Mouse (Mus musculus) liver, embryonic 14.5 days (tissue): ENCODE measurements at regions not wholly inside any gene's neighbourhood (a gene's known extent, or its start where the extent isn't known, plus 50 kb on each side); places are given as distances from the start of the nearest gene placed in this dataset.
A peak's percentile ranks its signal among the peaks of the same experiment; 100 is the strongest.

ENCODE experiments used
- ATAC-seq: fragments of 200-750 bp; cut with Nextera tagmentation; 2 replicates; pipeline ENCODE4 v1.8.0; 2017; ENCODE audit warnings: moderate number of reproducible peaks, mild to moderate bottlenecking, moderate library complexity; ENCODE audit not compliant: insufficient read depth
- DNase-seq, 3 experiments: peaks; one replicate each; pipeline ENCODE4 v3.0.0-alpha.2; 2012 to 2013; ENCODE audit warnings: low read depth in 3 of 3, low spot score in 3 of 3
- H3K27ac ChIP-seq: fragments of 300-500 bp; sonication (generic); 2 replicates; pipeline ENCODE4 v1.5.1; 2014; ENCODE audit warnings: moderate library complexity, mild to moderate bottlenecking, control low read depth, inconsistent platforms
- H3K27me3 ChIP-seq: fragments of 300-500 bp; sonication (generic); 2 replicates; pipeline ENCODE4 v1.6.1; 2014; ENCODE audit warnings: mild to moderate bottlenecking, low read length, moderate library complexity; ENCODE audit not compliant: control insufficient read depth, insufficient read depth
- H3K36me3 ChIP-seq: fragments of 300-500 bp; sonication (generic); replicated peaks from 2 replicates; pipeline ENCODE4 v1.6.1; 2014; ENCODE audit warnings: low read depth; ENCODE audit not compliant: control insufficient read depth, insufficient read depth
- H3K4me1 ChIP-seq, 2 experiments: fragments of 200-500 bp in 1 of 2; fragments of 300-500 bp in 1 of 2; sonication (generic) in 1 of 2; replicated peaks; 2 replicates each; pipeline ENCODE4 v1.6.1; 2012 to 2014; ENCODE audit warnings: antibody characterized with exemption in 1 of 2, inconsistent platforms in 1 of 2, low read length in 1 of 2; ENCODE audit not compliant: control insufficient read depth in 2 of 2, insufficient read depth in 2 of 2
- H3K4me2 ChIP-seq: fragments of 300-500 bp; sonication (generic); 2 replicates; pipeline ENCODE4 v1.6.1; 2014; ENCODE audit warnings: low read depth, mild to moderate bottlenecking, control low read depth, moderate library complexity
- H3K4me3 ChIP-seq, 2 experiments: fragments of 200-500 bp in 1 of 2; fragments of 300-500 bp in 1 of 2; sonication (generic) in 1 of 2; 2 replicates each; pipeline ENCODE4 v1.5.1; 2012 to 2014; ENCODE audit warnings: low read depth in 2 of 2, low read length in 2 of 2, mild to moderate bottlenecking in 2 of 2, control low read depth in 1 of 2, inconsistent platforms in 1 of 2, moderate library complexity in 1 of 2; ENCODE audit not compliant: insufficient read depth in 1 of 2
- H3K9ac ChIP-seq: fragments of 300-500 bp; sonication (generic); replicated peaks from 2 replicates; pipeline ENCODE4 v1.6.1; 2014; ENCODE audit warnings: mild to moderate bottlenecking, control low read depth, moderate library complexity
- H3K9me3 ChIP-seq: fragments of 300-500 bp; sonication (generic); 2 replicates; pipeline ENCODE4 v1.6.1; 2016; ENCODE audit warnings: low read length, mixed read lengths; ENCODE audit not compliant: control insufficient read depth
- CTCF ChIP-seq: IDR thresholded peaks from 2 replicates; pipeline ENCODE4 v1.5.1; 2016; ENCODE audit warnings: antibody characterized with exemption, low read depth, control low read depth
- EP300 ChIP-seq: IDR thresholded peaks from 2 replicates; pipeline ENCODE4 v1.6.1; 2016; ENCODE audit warnings: antibody characterized with exemption, low read depth
- WGBS: fragments of 180-500 bp; shearing (Covaris S2); extraction: QIAGEN DNeasy Blood & Tissue Kit; methylation state at CpG from one replicate; pipeline ENCODE4 v1.1.7; 2014; ENCODE audit not compliant: insufficient replicate concordance; 5-methylcytosine and 5-hydroxymethylcytosine counted together

DNA sequence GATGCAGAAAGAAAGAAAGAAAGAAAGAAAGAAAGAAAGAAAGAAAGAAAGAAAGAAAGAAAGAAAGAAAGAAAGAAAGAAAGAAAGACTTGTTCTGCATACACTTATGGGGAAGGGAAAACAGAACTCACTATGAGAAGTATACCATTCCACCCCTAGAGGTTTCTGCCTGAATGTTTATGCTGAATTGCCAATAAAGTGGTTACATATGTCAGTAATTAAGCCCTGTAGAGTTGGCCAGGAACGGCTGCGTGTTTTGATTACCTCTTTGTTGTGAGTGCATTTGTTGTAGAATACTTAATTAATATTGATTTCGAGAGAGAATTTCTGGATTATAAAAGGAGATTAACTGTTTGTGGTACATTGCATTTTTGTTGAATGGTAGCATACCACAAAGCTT, 224.0 kb upstream of the Krr1 start:
- no peaks in the 10 kb centered on the region for H3K4me1 ChIP-seq
- no peak overlapping the region for H3K4me3 ChIP-seq
- no peaks in the 10 kb centered on the region for H3K36me3 ChIP-seq
- ATAC-seq (no peak), DNase-seq (no peak)
- no peak for TF ChIP-seq EP300
- TF ChIP-seq CTCF = no peak
- H3K27ac ChIP-seq = no peak overlapping the region
- H3K27me3 ChIP-seq = no peaks in the 10 kb centered on the region
- no peak overlapping the region for H3K4me2 ChIP-seq
- WGBS = 61% methylated on average over 3 of the region's 3 CpGs
- H3K9ac ChIP-seq = no peak overlapping the region
- no peaks in the 10 kb centered on the region for H3K9me3 ChIP-seq

GRCm38 (mm10) chr10:111753646-111754045, 218.8 kb upstream of the Krr1 start:
- H3K9me3 ChIP-seq = no peaks in the 10 kb centered on the region
- no peak for ATAC-seq

DNA sequence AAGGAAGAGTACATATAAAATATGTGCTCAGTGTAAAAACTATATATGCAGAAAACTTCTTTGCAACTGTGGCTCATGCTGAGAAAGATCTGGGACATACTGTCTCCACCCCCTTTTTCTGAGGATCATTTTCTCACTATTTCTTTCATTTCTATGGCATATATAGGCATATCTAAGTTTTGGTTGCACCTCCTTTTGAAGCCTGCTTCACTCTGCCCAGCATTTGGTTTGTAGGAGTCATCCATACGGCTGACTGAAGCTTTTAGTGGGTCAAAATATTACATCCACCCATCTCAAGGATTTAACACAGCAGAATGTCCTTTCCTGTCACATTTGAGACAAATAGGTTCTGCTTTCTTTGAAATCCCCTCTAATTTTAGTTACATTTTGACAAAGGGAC, 216.5 kb upstream of the Krr1 start:
- Histone ChIP-seq H3K9ac (no peak overlapping the region), H3K27me3 (no peaks in the 10 kb centered on the region), H3K4me2 (no peak overlapping the region), H3K4me1 (no peaks in the 10 kb centered on the region; a peak in 1 of 4 replicates), H3K4me3 (no peak overlapping the region), H3K27ac (no peak overlapping the region), H3K9me3 (no peaks in the 10 kb centered on the region), H3K36me3 (no peaks in the 10 kb centered on the region)
- no peak for DNase-seq
- WGBS = 42% methylated on average over 1 of the region's 1 CpGs
- ATAC-seq = no peak
- TF ChIP-seq CTCF (no peak), EP300 (no peak)

More at GRCm38 (mm10) chr10:111753646-111754045, 218.8 kb upstream of the Krr1 start:
- no peak overlapping the region for H3K9ac ChIP-seq
- no peak overlapping the region for H3K27ac ChIP-seq
- no peak overlapping the region for H3K4me2 ChIP-seq
- H3K36me3 ChIP-seq = no peaks in the 10 kb centered on the region
- TF ChIP-seq CTCF (no peak), EP300 (no peak)
- WGBS = 73% methylated on average over 2 of the region's 2 CpGs
- no peaks in the 10 kb centered on the region; a peak in 1 of 4 replicates for H3K4me1 ChIP-seq
- DNase-seq = no peak
- H3K27me3 ChIP-seq = no peaks in the 10 kb centered on the region
- no peak overlapping the region for H3K4me3 ChIP-seq

DNA sequence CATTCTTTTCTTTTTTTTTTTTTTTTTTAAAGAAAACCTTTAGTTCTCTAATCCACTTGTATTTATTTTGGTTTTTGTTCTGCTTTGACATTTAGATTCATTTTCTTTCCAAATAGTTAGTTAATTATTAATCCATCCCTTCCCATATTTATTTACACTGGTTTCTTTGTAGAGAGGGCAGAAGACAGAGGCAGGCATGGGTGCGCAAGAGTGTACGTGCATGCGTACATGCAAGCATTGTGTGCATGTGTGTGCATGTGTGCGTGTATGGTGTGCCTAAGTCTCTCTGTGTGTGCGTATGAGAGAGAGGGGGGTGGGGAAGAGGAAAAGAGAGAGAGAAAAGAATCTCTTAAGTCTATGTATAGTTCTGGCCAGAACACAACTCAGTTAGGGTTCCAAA, 215.9 kb upstream of the Krr1 start:
- Histone ChIP-seq H3K27me3 (no peaks in the 10 kb centered on the region), H3K27ac (no peak overlapping the region), H3K36me3 (no peaks in the 10 kb centered on the region), H3K4me2 (no peak overlapping the region), H3K4me1 (no peaks in the 10 kb centered on the region; a peak in 1 of 4 replicates), H3K4me3 (no peak overlapping the region), H3K9ac (no peak overlapping the region), H3K9me3 (no peaks in the 10 kb centered on the region)
- ATAC-seq (peak; percentile 28; the same call in 1 of the 2 replicates), DNase-seq (no peak)
- 71% methylated on average over 5 of the region's 5 CpGs for WGBS
- TF ChIP-seq EP300 (no peak), CTCF (no peak)

DNA sequence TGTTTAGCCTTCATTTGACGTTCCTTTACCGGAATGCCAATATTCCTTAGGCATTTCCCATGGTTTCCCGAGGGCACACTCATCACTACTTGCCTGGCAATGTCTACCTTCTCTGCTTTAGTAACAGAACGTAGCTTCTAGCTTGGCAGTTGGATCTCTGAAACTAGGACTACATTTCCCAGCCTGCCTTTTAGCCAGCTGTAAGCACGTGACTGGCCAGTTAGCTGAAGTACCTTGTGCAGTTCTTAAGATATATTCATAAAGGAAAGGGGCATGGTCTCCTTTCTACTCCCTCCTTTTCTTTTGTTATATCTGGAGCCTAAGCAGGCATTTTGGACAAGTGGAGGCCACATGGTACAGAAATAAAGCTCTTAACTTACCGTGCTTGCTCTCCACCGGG, 214.8 kb upstream of the Krr1 start:
- no peaks in the 10 kb centered on the region for H3K36me3 ChIP-seq
- H3K9ac ChIP-seq = no peak overlapping the region
- TF ChIP-seq EP300 (no peak), CTCF (no peak)
- ATAC-seq (no peak), DNase-seq (no peak)
- no peak overlapping the region for H3K27ac ChIP-seq
- no peaks in the 10 kb centered on the region for H3K27me3 ChIP-seq
- no peak overlapping the region for H3K4me3 ChIP-seq
- WGBS = 67% methylated on average over 7 of the region's 7 CpGs
- no peaks in the 10 kb centered on the region for H3K9me3 ChIP-seq
- no peak overlapping the region for H3K4me2 ChIP-seq
- no peaks in the 10 kb centered on the region; a peak in 1 of 4 replicates for H3K4me1 ChIP-seq
